In the genomic region with DNA sequence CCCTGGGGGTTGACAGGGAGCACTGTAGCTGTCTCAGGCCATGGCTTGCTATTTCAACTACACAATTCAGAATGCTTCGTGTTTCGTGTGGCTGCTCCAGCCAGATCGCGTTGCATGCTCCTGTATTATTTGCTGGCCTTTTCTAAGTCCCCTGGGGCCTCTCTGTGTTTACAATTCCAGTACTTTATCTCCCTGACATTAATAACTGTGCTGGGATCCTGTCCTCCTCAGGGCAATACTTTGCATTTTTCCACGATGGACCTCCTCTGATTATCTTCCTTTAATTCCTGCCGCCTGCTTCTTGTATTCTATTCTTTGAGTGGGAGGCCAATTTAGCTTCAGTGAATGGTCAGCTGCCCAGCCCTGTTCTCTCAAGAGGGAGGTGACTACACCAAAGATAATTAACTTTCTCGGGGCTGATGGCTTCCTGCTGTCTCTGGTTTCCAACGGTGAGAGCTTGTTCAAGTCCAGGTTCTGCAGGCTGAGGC, we compare ENCODE assay signal across 14 mouse cellular contexts.
DNase-seq lines count a peak whose midpoint lies in the region; ATAC-seq and TF ChIP-seq lines count a peak whose summit lies in the region.
"Had no signal": no experiment of that assay in that cellular context is flagged by ENCODE, and none has a peak within 500 bp of the region (broad histone marks: within the 10 kb centered on the region; RNA-seq: fewer than 3 reads in every experiment).

No protein-coding gene starts in this region.

- H3K36me3 ChIP-seq in kidney, adult 2 months (ENCODE audit: control insufficient read depth, insufficient read depth, low read length) = no peaks in the 10 kb centered on the region
- H3K36me3 ChIP-seq in hindbrain, embryonic 12.5 days = no peaks in the 10 kb centered on the region
- H3K36me3 ChIP-seq: liver, embryonic 15.5 days had no signal

- no peak for TF ChIP-seq POLR2A in kidney, adult 2 months (IDR thresholded peaks at IDR 0.05; ENCODE audit: low read depth, low read length)

- H3K27me3 ChIP-seq in kidney, adult 2 months (replicated peaks; ENCODE audit: control insufficient read depth, insufficient read depth, low read length) = no peaks in the 10 kb centered on the region
- H3K27me3 ChIP-seq in hindbrain, embryonic 12.5 days = 0 out of 2 replicates have a peak, but pooled peaks cover 2% of the 10 kb centered on the region
- H3K27me3 ChIP-seq: liver, embryonic 15.5 days had no signal

- no peak for ATAC-seq in hindbrain, embryonic 12.5 days (ENCODE audit: low FRiP score)
- no peak for ATAC-seq in frontal cortex, adult (ENCODE audit: low TSS enrichment)
- ATAC-seq: CD4-positive, CD25-positive, alpha-beta regulatory T cell, adult 4 months had no signal

- H3K9ac ChIP-seq in hindbrain, embryonic 12.5 days = no peak overlapping the region
- H3K9ac ChIP-seq: liver, embryonic 15.5 days had no signal

- WGBS in kidney, adult 2 months = 31% methylated on average over 8 of the region's 8 CpGs
- 19% methylated on average over 8 of the region's 8 CpGs for WGBS in hindbrain, embryonic 12.5 days

- H3K9me3 ChIP-seq in hindbrain, embryonic 12.5 days (replicated peaks) = no peaks in the 10 kb centered on the region
- H3K9me3 ChIP-seq: liver, embryonic 15.5 days had no signal

- no peak overlapping the region for H3K4me2 ChIP-seq in hindbrain, embryonic 12.5 days (replicated peaks)
- H3K4me2 ChIP-seq: liver, embryonic 15.5 days had no signal

- no peak for TF ChIP-seq CTCF in kidney, adult 2 months (conservative IDR thresholded peaks at IDR 0.05; ENCODE audit: insufficient read depth, insufficient read length, low read depth, low read length)

- no peaks in the 10 kb centered on the region for H3K4me1 ChIP-seq in kidney, adult 2 months (ENCODE audit: control insufficient read depth, insufficient read depth, low read length)
- H3K4me1 ChIP-seq in hindbrain, embryonic 12.5 days = peaks cover 17% of the 10 kb centered on the region
- H3K4me1 ChIP-seq: liver, embryonic 15.5 days had no signal

- peak; percentile 11 for DNase-seq in kidney, adult 2 months
- no peak for DNase-seq in kidney, adult 18-20 months
- DNase-seq in urinary bladder, postnatal 14 days (ENCODE audit: low spot score) = peak; percentile 28
- no peak for DNase-seq in urinary bladder, postnatal 10 days (ENCODE audit: low spot score)
- DNase-seq in thymus, postnatal 14 days = no peak
- no peak for DNase-seq in liver
- DNase-seq: adrenal gland, postnatal 36 days; cerebellum, adult 9-10 months; gastrocnemius, postnatal 14 days had no signal

- H3K27ac ChIP-seq in kidney, adult 2 months (ENCODE audit: insufficient read depth, low read depth, low read length) = no peak overlapping the region
- 0 out of 2 replicates have a peak overlapping the region, but pooled peaks have one; percentile 35 for H3K27ac ChIP-seq in hindbrain, embryonic 12.5 days
- H3K27ac ChIP-seq: liver, embryonic 15.5 days had no signal

- H3K4me3 ChIP-seq in kidney, adult 2 months (ENCODE audit: insufficient read depth, low read depth, low read length) = no peak overlapping the region
- H3K4me3 ChIP-seq in hindbrain, embryonic 12.5 days = no peak overlapping the region
- H3K4me3 ChIP-seq: erythroblast, embryonic 14.5 days; liver, embryonic 15.5 days had no signal

Comparison
In these comparisons a context has a peak if more than half of its experiments do, and no peak if none do; other contexts are left out.
1. DNase-seq: peak in kidney, adult 2 months (single experiment) and urinary bladder, postnatal 14 days (single experiment); none in kidney, adult 18-20 months (single experiment), urinary bladder, postnatal 10 days (single experiment), thymus, postnatal 14 days (single experiment) and liver (single experiment).